Mouse (Mus musculus) heart, postnatal 4 days (tissue): ENCODE data around the gene Lnpk. TPM values are rescaled to one million over a fixed set of nuclear protein-coding genes. Genes with fewer than 3 reads are reported as not detected.
A peak's percentile ranks its signal among the peaks of the same experiment; 100 is the strongest.

Source experiments
- DNase-seq: peaks from one replicate; pipeline ENCODE4 v3.0.0; 2021
- total RNA-seq, 2 experiments: library from RNA; stranded (reverse); gene quantifications; 2 replicates each; pipeline ENCODE4 v1.2.3; 2021

Lnpk gene
- total RNA-seq, result 10 to 100 TPM; 20.8 to 21.3 TPM

DNA sequence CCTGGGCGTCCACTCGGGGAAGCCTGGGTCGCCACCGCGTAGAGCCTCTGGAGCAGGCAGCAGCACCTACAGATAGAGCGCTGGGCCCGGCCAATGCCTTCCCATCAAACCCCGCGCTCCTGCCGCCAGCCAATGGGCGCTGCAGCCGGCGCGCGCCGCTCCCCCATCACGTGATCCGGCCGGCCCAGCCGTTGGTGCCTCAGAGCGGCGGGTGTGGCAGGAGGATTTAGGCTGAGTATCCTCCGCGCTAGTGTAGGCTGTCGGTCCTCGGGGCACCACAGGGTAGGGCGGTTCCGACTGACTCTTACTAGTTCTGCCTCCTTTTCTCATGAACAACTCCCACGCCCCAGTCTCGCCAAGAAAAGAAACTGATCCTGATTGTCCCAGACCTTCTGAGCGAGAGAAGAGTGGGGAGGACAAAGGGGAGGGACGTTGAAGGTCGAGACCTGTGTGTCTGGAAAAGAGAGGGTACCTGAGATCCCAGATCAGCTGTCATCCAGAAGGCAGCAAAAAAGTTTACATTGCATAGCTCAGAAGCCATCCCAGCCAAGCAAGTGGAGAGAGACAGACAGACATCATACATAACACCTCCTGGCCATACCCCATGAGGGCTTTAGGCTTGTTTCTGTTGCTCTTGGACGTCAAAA lies at the start of gene Lnpk:
TSS of gene Lnpk (minus strand) at position 593 of the 647 bp plus-strand sequence.
- peak; percentile 94 for DNase-seq

- no peak for DNase-seq
Observed at GRCm38 (mm10) chr2:74620368-74620767, 41.1 kb upstream of the Lnpk start.

DNA sequence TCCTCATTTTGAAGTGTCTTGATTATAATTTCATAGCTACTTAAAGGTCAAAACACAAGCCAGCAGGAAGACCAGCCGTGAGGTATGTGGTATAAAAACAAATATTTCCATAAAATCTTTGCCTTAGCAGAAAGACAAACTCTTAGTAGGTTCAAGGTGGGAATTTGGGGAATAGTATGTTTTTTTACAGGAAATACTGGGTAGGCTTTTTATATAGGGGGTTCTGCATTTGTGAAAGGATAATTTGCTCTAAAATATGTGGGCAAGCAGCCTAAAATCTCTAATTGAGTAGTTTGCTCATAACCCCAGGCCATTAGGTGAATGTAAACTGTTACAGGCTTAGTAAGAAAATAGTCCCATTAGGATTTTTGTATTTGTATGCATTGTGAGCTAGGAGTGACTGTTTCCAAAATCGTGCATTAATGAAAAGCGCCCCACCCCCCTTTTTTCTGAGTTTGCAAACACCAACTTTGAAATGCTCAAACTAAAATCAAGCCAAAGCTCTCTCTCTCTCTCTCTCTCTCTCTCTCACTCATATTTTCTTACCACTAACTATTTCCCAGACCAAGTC lies 40.5 kb upstream of the Lnpk start:
- no peak for DNase-seq

GRCm38 (mm10) chr2:74617706-74618105 lies 38.5 kb upstream of the Lnpk start:
- DNase-seq, result no peak

GRCm38 (mm10) chr2:74611406-74611805 lies 32.2 kb upstream of the Lnpk start:
- DNase-seq, result no peak

GRCm38 (mm10) chr2:74609350-74609749 lies 30.1 kb upstream of the Lnpk start:
- DNase-seq, result no peak

DNA sequence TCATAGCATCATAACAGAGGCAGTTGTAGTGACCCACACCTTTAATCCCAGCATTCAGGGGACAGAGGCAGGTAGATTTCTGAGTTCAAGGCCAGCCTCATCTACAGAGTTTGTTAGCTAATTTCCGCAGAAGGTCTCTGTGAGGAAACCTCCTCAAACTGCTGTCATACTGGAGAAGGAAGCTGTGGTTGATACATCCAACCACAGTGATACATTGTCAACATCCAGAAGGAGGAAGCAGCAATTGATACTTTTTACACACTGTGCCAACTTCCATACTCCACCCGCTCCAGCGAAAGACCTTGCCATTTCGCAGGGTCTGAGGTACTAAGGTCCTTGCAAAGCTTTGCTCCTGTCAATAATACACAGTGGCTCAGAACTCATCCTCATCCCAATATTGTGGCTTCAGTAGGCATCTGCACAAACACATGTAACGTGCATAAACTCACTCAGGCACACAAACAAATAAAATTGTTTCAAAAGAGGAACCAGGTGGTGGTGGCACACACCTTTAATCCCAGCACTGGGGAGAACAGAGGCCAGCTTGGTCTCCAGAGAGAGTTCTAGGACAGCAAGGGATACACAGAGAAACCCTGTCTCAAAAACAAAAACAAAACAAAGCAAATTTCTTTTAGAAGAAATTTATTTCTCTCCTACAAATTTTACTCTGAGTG lies 27.0 kb upstream of the Lnpk start:
- DNase-seq, result no peak

- DNase-seq, result no peak
Observed at GRCm38 (mm10) chr2:74604011-74604410, 24.8 kb upstream of the Lnpk start.

- no peak for DNase-seq
Observed at GRCm38 (mm10) chr2:74602483-74602882, 23.2 kb upstream of the Lnpk start.

DNA sequence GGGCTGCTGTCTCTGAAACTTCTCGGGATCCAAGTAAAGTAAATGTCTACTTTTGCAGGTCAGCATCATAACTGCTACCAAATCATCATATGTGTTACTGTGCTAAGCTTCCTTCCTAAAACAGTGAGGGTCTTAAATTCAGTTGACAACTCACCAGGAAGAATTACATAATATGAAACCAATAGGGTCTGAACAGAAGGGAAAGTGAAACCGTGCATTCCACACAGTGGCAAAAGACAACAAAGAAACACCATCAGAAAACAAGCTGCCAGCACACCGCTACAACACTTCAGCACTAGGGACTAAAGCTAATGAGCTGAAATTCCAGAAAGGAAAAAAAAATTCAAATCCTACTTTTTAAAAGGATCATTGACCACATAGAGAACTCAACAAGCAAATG lies 17.9 kb upstream of the Lnpk start:
- no peak for DNase-seq

- DNase-seq, result no peak
Observed at GRCm38 (mm10) chr2:74596094-74596493, 16.9 kb upstream of the Lnpk start.

- DNase-seq, result no peak
Observed at GRCm38 (mm10) chr2:74578146-74578842, 941 bp downstream of the Lnpk start.

GRCm38 (mm10) chr2:74570390-74570789 lies 8.8 kb downstream of the Lnpk start:
- no peak for DNase-seq

DNA sequence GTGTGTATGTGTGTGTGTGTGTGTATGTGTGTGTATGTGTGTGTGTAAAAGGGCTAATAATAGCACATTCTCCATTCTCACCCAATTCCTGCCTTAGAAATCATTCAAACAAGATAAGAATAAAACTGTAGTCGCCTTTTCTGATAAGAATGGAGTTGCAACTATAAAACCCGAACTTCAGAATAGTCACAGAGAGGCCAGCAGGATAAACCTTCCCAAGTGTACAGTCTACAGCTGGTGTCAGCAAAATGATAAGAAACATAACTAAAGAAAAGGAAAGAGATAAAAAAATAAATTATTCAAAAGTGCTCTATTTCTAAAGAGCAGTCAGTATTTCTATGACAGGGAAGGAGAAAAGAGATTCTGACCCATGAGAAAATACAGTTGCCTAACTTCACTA lies 19.4 kb downstream of the Lnpk start:
- no peak for DNase-seq

DNA sequence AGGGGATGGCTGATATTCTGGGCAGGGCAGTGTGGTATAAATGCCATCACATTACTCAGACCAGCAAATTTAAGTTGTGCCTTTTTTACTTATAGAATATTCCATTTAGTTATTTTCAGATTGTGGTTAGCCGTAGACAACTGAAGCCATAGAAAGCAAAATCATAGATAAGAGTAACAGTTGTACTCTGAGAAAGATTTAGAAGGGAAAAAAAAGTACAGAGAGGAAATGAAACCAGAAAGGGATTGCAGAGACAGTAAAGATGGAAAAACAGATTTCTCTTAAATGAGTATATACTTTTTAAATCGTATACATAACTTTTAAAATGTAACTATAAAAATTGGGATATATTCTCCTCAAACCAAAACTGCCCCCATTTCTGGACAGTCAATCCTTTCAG lies 20.1 kb downstream of the Lnpk start:
- no peak for DNase-seq

DNA sequence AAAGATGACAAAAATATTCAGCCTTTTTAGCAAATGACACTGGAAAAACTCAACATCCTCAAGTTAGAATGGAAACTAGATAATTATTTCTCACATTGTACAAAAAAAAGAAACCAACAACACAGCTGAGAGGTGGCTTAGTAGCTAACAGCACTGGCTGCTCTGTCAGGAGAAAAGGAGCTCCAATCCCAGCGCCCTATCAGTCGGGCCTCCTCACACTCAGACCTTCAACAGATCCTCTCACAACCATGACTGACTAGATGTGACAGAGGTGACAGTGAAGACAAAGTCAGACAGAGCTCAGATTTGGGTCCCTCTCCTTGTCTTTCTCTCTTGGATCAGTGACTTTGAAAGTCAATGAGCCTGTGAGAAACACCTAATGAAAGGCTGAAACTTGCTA lies 21.8 kb downstream of the Lnpk start:
- DNase-seq, result no peak

GRCm38 (mm10) chr2:74551929-74552328 lies 27.3 kb downstream of the Lnpk start:
- DNase-seq, result no peak

DNA sequence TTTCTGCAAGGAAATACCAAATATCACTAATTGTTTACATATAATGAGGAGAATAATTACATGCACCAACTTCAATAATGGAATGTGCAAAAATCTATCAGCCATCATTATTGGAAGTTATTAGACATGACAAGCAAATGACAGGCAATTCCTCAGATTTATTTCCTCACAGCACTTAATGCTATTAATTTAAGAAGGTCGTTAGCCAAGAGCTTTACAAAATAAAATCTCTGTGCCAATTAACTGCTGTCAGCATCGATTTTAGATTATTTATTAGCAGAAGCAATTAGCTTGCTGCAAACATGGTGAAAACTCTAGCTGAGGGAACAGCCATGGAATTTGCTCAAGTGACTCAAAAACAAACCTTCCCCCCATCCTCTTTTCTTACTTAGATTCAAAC lies 30.9 kb downstream of the Lnpk start:
- DNase-seq, result no peak

GRCm38 (mm10) chr2:74508302-74508701 lies 70.9 kb downstream of the Lnpk start:
- DNase-seq, result no peak

- DNase-seq, result no peak
Observed at GRCm38 (mm10) chr2:74506439-74506838, 72.8 kb downstream of the Lnpk start.

- DNase-seq, result no peak
Observed at GRCm38 (mm10) chr2:74500307-74500706, 78.9 kb downstream of the Lnpk start.

GRCm38 (mm10) chr2:74497851-74498250 lies 81.4 kb downstream of the Lnpk start:
- DNase-seq, result no peak

- no peak for DNase-seq
Observed at GRCm38 (mm10) chr2:74491426-74491825, 87.8 kb downstream of the Lnpk start.
